Mouse (Mus musculus): ENCODE measurements around the gene Hoxd1.

The Hoxd1 gene

DNA sequence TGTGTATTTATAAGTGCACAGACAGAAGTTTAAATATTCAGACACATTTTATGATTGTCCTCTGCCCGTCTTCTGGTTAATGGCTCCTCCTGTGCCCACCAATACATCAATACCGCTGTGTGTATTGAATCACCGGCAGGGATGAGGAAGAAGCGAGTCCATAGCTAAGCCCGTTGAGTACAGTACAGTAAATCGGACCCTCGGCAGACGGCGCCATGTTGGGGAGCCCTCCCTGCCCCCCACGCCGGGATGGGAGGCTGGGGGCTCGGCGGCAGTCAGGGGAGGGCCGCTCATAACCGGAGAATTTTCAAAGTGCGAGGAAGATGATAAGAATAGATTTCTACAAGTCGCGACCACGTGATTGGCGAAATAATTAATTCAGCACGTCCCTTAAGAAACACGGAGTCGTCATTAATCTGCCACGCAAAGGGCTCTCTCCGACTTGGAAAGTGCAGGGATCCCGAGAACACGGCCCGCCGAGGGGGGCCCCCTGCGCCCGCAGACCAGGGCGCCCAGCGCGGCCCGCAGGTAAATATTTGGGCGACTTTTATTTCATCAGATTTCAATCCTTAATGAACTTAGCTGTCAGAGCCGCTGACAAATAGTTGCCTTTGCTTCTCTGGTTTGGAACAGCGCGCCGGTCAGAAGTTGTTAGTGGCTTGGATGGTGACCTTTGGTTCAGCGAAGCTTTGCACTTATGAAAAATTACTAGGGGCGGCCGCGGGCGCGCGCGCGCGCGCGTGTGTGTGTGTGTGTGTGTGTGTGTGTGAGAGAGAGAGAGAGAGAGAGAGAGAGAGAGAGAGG is 30.1 kb upstream of the Hoxd1 start:
- no peak for DNase-seq (ENCODE audit: low spot score in 2 of 2)

GRCm38 (mm10) chr2:74733317-74733661 is 29.5 kb upstream of the Hoxd1 start:
- no peak for DNase-seq (ENCODE audit: low spot score in 2 of 2)

DNA sequence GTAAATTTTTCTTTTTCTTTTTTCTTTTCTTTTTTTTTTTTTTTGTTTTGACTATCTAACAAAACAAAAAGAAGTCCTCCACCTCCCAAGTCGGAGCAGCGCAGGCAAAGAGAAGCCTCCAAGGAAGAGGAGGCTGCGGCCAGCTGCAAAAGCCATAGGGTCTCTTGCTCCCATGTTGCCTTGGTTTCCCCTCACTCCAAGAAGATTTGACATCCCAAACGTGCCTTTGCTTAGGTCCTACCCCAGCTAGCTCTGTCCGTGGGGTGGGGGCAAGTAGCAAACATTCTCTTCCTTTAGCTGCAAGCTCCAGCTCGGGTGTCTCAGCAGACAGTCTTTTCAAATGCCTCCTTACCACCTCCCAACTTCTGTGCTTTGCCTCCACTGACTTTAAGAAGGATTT is 29.0 kb upstream of the Hoxd1 start:
- no peak for DNase-seq (ENCODE audit: low spot score in 2 of 2)

- DNase-seq (ENCODE audit: low spot score in 2 of 2), result no peak
Observed at GRCm38 (mm10) chr2:74734451-74734850, 28.3 kb upstream of the Hoxd1 start.

DNA sequence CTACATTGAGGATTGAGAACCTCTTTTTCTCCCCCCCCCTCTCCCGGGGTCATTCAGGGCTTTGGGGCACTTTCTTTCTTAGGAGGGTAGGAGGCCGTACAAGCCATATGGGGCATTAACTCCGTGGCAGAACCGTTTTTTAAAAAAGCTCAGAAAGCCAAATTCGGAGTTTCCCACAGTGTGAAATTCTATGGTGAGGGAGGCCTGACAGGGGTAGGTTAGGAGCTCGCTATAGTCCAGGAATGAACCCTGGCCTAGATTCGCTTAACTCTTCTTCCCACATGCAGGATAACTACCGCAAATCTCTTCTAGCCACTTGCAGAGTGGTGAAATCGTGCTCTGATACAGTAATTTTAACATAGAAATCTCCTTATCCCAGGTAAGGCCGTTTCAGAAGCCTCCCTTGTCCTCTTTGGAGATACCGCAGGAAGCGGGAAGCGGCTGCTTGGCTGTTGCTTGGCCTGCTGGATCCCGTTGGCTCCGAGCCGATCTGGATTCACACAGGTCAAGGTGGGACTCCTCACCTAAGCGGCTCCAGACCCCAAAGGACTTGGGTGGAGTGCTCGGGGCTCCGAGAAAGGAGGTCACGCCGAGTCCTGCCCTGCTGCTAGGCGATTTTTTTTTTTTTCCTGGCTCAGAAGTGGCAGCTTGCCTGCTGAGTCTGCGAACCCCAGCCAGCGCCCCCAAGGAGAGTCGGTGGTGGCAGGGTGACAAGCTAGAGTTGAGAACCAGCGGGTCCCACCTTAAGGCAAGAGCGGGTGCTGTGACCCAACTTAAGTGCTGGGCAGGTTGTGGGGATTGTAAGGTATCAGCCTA is 27.6 kb upstream of the Hoxd1 start:
- no peak for DNase-seq (ENCODE audit: low spot score in 2 of 2)

DNA sequence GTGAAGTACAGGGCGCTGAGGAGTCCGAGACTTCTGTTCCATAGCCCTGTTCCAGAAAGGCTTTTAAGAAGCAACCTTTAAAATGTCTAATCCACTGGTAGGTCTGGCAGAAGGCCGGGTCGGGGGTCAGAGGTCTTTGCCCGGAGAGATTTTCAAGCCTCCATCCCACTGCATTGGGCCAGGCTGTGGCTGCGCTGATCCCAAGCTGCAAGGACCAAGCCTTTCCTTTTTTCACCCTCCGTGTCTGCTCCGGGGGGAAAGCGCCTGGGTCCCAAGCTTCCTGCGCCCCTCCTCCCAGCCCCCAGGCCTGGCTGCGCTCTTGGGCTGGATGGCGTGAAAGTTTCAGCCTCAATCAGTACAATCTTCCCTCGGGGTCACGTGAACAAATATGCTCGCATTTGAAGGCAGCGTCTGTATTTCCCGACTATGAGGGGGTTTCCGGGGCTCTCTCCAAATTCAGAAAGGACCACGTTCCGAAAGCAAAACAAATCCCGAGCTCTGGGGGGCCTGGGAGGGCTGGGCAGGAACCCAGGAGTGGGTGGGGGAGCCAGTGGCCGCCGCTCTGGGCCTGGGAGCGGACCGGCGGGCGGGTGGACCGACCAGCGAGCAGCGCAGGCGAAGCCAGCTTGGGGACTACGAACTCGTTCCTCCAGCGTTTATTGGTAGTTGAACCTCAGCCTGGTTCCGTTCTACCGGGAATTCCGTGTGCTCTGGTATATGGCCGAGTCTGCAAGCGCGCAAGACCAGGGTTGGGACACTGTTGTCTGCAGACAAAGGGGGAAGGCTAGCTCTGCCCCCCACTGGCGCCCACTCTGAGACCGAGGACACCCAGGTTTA is 26.7 kb upstream of the Hoxd1 start:
- no peak for DNase-seq (ENCODE audit: low spot score in 2 of 2)

DNA sequence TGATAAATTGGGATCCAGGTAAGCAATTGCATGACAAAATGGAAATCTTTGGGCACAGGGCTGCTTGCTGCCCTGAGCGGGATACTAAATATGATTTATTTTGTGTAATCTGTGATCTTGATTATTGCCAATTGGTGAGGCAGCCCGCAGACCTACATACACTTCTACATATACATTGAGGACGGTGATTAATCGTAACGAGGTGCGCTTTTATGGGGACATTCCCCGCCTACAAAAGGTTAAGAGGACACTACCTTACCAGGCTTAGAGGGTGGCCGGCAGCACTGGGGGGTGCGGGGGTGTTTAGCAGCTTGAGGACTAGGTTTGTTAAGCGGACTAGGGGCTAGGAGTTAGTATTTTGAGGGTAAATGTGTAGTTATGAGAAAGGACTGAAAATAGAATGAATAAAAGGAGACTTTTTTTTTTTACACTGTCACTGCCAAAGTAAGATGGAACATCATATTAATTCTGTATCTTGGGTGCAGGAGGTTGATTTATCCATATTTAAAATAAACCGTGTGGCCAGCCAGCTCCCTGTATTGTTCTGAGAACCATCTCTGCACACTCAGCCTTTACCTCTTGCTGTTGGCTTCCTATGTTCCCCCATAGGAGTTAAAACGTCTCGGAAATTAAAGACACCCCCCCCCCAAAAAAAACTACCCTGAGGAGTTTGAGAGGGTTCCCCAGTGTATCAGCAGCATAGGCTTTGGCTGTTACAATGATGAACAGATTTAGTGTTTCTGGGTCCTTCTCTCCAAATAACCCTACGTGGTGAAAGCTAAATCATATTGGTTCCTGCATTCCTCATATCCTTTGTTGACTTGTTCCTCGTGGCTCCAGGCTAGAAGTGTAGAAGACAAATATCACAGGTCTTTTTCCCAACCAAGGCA is 25.8 kb upstream of the Hoxd1 start:
- DNase-seq (ENCODE audit: low spot score in 2 of 2), result no peak

- no peak for DNase-seq (ENCODE audit: low spot score in 2 of 2)
Observed at GRCm38 (mm10) chr2:74737578-74738070, 25.2 kb upstream of the Hoxd1 start.

DNA sequence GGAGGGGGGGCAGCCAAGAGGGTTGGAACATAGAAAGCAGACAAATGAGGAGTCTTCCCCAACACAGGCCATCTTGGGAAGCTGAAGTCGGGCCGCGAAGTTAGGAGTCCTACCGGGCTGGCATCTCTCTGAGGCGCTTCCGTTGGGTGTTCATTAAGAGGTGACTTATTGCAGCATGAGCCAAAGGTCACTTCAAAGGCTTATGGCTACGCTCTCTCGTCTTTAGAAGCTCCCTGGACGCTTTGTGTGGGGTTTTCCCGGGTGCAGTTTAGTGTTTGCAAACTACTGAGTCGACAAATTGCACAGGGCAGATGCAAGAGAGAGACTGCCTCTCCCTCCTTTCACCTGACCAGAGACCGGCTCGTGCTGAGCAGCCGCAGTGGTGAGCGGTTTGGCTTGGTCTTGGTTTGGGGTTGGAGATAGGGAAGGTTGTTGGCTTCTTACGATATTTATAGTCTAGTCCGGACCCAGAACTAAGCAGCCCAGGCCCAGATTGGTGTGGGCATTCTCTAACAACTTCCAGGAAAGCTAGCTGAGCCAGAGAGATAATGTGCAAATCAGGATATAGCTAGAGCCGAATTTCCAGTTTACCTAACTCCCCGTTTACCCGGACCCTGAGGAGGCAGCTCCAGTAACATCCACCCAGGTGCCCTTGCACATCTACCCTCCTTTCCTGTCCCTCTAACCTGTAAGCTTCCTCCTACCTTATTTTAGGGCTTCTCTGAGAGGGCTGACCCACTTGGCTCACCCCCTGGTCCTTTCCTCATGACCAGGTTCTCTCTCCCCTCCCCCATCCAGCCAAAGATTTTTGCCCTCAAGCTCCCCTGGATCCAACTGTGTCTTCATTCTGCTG is 23.9 kb upstream of the Hoxd1 start:
- no peak for DNase-seq (ENCODE audit: low spot score in 2 of 2)

DNA sequence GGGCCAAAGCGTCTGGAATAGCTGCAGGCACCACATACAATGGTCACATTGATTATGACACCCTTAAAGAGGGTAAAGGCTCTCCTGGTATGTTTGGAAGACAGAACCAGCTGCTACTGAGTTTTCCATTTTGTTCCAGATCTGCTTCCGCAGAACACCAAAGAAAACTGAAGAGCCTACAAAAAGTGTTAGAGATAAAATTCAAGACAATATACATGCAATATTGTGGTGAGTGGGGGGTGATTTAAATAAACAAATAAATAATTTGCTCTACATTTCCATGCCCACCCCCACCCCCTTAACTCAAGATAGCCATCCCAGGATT is 23.3 kb upstream of the Hoxd1 start:
- DNase-seq (ENCODE audit: low spot score in 2 of 2), result no peak

DNA sequence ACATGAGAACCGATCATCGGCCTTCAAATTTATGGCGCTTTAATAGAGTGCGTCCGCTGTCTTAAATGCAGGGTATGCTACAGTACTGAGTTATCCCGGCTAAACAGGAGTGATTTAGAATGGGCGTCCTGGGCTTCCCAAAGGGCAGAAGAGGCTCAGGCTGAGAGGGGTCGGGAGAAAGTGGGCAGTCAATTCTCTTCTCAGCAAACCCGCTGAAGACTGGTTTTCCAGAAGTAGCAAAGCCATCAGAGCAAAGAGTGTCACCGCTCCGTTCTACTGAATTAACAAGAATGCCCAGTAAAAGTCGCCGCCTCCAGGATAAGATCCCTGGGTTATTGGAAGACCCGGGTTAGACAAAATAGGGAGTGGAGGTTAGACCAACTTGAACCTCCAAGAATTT is 22.9 kb upstream of the Hoxd1 start:
- DNase-seq (ENCODE audit: low spot score in 2 of 2), result no peak

- DNase-seq (ENCODE audit: low spot score in 2 of 2), result peak in 1 of 2 experiments; percentile 58
Observed at GRCm38 (mm10) chr2:74740311-74741091, 22.3 kb upstream of the Hoxd1 start.

GRCm38 (mm10) chr2:74741252-74741978 is 21.4 kb upstream of the Hoxd1 start:
- DNase-seq (ENCODE audit: low spot score in 2 of 2), result no peak

GRCm38 (mm10) chr2:74741979-74742277 is 20.9 kb upstream of the Hoxd1 start:
- no peak for DNase-seq (ENCODE audit: low spot score in 2 of 2)

DNA sequence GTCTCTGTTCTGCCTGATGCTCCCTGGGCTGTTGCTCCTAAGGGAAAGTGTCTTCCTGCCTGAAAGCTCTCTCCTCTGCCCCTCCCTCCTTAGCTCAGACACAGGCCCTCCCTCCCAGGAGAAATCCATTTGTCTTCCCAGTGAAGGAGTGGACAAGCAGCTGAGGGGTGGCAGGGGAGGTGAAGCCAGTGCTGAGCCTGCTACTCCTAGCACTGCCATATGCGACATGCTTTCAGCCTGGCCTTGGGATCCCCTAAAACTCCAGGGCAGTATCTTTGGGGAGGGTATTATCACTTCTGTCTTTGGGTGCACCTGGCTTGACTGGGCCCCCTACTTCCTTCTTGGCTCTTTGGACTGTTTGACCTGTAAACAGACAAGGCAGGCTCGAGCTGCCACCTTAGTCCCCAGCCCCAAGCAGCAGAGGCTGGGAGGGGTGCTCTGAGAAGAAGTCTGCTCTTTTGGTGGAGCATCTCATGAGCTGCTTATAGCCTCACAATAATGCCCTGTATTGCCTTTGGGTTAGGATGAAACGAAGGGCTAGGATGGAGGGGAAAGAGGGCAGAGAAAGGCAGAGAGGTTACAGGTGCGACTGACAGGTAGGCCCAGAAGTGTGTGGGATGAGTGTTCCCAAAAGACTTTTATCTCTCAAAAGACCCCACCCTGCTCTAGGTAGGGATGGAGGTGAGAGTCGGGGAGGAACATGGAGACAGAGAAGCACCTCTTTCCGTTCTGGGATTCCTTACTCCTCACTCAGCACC is 17.1 kb upstream of the Hoxd1 start:
- no peak for DNase-seq (ENCODE audit: low spot score in 2 of 2)

- DNase-seq (ENCODE audit: low spot score in 2 of 2), result peak in 1 of 2 experiments; percentile 59
Observed at GRCm38 (mm10) chr2:74746298-74746921, 16.4 kb upstream of the Hoxd1 start.

DNA sequence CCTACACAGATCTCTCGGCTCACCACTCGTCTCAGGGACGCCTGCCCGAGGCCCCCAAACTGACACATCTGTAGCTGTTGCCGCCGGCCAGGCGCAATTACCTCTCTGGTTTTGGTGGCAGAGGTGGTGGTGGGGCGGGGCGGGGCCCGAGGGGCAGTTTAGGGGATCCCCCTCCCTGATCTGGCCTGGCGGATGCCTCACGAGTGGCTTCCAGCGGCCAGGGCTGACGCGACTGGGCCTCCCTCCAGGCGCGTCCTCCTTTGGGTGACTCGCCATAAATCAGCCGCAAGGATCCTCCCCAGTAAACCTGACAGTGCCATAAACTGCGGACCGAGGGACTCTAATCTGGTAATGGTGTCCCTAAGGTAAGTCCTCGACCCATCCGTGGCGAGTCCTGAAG is 15.8 kb upstream of the Hoxd1 start:
- DNase-seq (ENCODE audit: low spot score in 2 of 2), result no peak

DNA sequence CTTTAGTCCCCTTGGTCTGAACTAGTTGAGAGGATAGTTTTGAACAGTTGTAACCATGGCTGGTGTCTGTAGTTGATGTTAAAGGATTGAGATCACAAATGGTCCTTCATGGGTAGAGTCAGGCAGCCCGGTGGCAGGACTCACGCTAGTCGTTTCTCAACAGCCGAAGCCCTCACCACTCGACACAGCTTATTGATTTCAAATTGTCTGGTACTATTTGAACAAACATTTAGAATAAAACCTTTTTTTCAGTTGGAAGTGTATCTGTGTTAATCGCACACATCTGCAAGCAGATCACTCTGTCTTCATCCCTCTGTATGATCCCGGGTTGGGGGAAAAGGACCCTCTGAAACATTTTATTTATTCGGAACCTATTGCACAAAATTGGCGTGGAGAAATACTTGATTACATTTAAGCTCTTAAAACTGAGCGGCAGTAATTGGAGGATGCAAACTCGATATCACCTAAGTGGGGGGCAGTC is 15.1 kb upstream of the Hoxd1 start:
- DNase-seq (ENCODE audit: low spot score in 2 of 2), result no peak
